Mouse (Mus musculus): ENCODE data around the gene Rab27a.
"Not testable (repeated sequence)": the region's sequence is repeated elsewhere in the genome, so short reads cannot be mapped to it uniquely, and the experiment has no call there.

The Rab27a gene

GRCm38 (mm10) chr9:73045711-73046110 lies 1.1 kb downstream of the Rab27a start:
- no peak for DNase-seq (ENCODE audit: low read depth, low spot score)

- no peak for DNase-seq (ENCODE audit: low read depth, low spot score)
These were observed 3.3 kb downstream of the Rab27a start for GRCm38 (mm10) chr9:73047906-73048305.

- no peak for DNase-seq (ENCODE audit: low read depth, low spot score)
These were observed 4.3 kb downstream of the Rab27a start for GRCm38 (mm10) chr9:73048927-73049326.

- no peak for DNase-seq (ENCODE audit: low read depth, low spot score)
These were observed 5.2 kb downstream of the Rab27a start for GRCm38 (mm10) chr9:73049833-73050232.

GRCm38 (mm10) chr9:73050606-73051005 lies 6.0 kb downstream of the Rab27a start:
- DNase-seq (ENCODE audit: low read depth, low spot score), result no peak

DNA sequence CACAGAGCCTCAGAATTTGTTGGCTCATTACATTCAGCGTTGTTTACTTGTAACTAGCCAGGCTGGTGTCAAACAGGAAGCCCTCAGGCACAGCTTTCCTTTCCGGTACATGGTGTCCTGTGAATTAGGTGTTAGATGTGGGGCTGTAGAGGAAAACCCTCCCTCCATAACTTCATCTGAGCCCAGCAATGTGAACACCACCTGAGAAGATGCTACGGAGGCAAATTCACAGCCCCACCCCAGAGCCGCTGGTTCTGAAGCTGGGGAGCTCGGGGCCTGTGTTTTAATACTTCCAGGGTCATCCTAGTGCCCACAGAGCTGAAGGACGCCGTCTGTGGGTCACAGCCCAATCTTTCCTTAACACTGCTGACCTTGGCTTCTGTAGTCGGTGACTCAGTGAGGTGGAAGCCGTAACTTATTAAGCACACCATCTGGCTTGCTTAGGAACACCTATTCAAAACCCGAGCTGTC lies 10.8 kb downstream of the Rab27a start:
- no peak for DNase-seq (ENCODE audit: low read depth, low spot score)

DNA sequence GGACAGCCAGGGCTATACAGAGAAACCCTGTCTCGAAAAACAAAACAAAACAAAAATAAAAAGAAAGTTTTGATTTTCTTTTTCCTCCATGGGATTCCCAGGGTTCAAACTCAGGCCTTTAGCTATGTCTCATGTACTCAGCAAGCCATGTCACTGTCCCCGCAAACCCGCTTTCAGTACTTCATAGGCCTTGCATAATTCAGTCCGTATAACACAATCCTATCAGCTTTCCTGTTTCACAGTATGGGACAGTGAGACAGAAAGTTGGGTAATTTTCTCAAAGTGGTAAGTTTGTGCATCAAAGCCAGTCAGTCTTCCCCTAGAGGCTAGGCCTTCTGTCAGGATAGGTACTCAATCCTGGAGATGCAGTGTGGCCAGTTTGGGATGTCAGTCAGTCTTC lies 14.6 kb downstream of the Rab27a start:
- no peak for DNase-seq (ENCODE audit: low read depth, low spot score)

- DNase-seq (ENCODE audit: low read depth, low spot score), result no peak
These were observed 19.1 kb downstream of the Rab27a start for GRCm38 (mm10) chr9:73063621-73064290.

DNA sequence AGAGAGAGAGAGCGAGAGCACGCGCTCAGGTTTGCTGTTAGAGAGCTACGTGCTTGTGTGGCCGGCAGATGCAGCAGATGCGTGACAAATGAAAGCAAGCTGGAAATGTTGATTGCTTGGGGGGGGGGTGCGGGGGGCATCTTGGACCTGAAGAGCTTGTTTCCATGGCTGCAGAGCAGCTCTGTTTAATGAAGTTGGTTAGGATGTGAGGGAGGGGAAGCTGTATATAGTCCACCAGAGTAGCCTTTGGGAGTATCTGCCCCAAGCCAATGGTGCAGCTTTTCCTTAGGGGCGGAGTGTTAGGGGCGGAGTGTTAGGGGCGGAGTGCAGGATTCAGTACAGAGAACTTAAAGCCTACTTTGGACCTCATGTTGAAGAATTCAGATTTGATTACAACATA lies 22.4 kb downstream of the Rab27a start:
- no peak for DNase-seq (ENCODE audit: low read depth, low spot score)

- DNase-seq (ENCODE audit: low read depth, low spot score), result peak; percentile 65
These were observed 23.6 kb downstream of the Rab27a start for GRCm38 (mm10) chr9:73068230-73068679.

GRCm38 (mm10) chr9:73068688-73069087 lies 24.0 kb downstream of the Rab27a start:
- DNase-seq (ENCODE audit: low read depth, low spot score), result no peak

DNA sequence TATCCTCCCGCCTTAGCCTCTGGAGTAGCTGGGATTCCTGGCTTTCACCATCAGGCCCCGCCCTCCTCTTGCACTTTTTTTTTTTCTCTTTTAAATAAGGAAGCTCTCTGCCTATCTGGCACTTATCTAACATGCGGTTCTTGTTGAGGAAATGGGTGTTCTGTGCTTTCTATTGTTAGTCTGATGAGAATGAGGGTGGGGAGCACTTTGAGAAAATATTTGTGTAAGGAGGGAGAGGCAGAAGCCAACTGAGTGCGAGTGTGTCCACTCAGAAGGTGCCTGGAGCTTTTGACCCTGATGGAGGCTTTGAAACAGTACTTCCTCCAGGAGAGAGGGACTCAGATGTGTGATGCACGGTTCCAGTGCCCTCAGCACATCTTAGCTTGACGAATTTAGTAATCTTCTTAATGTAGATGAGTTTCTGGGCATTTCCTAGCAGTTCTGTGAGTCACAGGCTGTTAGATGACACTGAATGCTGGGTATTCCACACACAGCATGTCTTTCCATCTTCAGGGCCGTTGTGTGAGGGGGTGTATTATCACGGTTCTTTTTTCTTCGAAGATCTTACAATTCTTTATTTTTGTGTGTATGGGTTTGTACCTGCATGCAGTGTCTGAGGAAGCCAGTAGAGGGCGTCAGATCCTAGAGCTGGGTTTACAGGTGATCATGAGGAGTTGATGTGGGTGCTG lies 26.5 kb downstream of the Rab27a start:
- no peak for DNase-seq (ENCODE audit: low read depth, low spot score)

DNA sequence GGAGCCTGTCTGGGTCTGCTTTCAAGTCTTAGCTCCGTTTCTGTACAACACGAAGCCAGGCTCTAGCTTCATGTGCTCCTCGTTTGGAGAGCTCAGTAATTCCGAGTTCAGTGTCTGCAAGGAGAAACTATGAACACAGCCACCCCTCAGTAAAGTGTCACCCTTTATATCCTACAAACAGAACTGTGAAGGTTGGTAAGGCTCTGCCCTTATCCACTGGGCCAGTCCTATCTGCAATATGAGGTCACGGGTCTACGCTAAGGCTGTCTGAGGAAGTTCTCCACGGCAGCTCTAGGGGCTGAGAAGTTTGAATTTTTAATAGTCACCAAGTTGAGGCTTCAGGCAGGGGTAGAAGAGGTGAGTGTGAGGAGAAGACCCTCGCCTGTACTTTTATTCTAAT lies 27.8 kb downstream of the Rab27a start:
- DNase-seq (ENCODE audit: low read depth, low spot score), result no peak

GRCm38 (mm10) chr9:73073169-73073568 lies 28.5 kb downstream of the Rab27a start:
- no peak for DNase-seq (ENCODE audit: low read depth, low spot score)

GRCm38 (mm10) chr9:73079349-73079748 lies 34.7 kb downstream of the Rab27a start:
- not testable (repeated sequence) for DNase-seq (ENCODE audit: low read depth, low spot score)

DNA sequence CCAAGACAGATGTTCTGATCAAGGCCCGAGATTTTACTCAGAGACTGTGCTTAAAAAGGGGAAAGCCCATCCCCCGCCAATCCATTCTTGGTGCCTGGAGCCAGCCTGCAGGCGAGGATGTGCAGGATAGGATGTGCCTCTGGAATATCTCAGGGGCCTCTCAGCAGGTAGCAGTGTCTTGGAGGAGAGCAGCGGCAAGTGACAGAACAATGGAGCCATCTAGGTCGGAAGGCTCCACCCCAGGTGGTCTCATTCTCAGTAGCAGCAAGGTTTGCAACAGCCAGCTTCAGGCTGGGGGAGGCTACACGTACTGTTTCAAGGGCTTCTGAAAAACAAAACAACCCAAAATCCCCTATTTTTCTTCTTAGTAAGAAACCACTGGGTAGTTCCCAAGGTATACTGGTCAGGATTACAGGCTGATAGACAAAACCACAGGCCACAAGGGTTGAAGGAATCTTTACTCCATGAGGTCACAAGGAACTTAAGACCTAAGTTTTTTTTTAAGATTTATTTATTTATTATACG lies 35.2 kb downstream of the Rab27a start:
- DNase-seq (ENCODE audit: low read depth, low spot score), result no peak

- DNase-seq (ENCODE audit: low read depth, low spot score), result no peak
These were observed 37.8 kb downstream of the Rab27a start for GRCm38 (mm10) chr9:73082291-73083000.

DNA sequence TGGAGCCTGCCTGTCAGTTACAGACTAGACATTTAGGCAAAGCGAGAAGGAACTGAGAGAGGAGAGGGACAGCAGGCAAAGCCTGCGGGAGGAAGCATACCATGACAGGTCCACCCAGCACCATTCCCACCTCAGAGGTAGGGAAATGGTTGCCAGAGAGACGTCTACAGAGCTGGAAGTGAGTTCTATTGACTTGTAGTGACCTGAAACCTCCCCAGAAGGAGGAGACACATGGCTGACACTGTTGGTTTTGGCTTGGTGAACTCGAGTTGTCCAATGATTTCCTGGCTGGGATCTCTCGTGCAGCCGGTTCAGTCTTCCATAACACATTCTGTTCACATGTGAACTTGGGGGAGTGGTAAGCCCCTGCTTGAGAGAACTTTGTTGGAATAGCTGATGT lies 39.3 kb downstream of the Rab27a start:
- no peak for DNase-seq (ENCODE audit: low read depth, low spot score)

GRCm38 (mm10) chr9:73085845-73086244 lies 41.2 kb downstream of the Rab27a start:
- no peak for DNase-seq (ENCODE audit: low read depth, low spot score)

DNA sequence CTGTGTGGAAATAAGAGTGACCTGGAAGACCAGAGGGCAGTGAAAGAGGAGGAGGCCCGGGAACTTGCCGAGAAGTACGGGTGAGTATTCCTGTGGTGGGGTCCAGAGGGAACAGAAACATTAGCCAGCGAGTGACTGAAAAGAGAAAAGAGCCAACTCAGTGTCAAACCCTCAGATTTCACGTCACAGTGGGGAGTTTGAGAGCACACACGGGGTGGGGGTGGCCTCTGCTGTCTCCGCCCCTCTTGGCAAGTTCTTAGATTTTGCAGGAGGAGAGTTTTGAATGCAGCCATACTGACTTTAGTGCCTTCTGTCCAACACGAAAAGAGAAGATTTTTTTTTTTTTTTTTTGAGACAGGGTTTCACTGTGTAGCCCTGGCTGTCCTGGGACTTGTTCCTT lies 42.5 kb downstream of the Rab27a start:
- DNase-seq (ENCODE audit: low read depth, low spot score), result no peak

DNA sequence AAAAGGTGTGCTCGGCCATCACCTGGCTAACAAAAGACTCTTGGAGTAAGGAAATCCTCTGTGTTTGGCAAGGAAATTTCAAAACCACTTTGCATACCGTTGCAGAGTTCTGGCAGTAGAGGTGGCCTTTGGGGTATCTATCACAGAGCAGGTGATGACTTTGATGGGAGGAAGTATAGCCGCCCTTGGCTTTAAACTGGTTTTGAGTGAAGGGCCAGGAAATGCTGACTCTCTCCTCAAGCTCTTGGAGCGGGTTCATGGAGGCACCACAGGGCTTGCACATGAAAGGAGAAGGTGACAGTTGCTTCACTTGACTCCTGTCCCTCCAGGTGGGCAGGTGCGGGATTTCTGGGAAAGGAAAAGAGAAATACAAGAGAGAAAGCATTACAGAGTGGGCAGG lies 42.9 kb downstream of the Rab27a start:
- no peak for DNase-seq (ENCODE audit: low read depth, low spot score)

- DNase-seq (ENCODE audit: low read depth, low spot score), result no peak
These were observed 44.7 kb downstream of the Rab27a start for GRCm38 (mm10) chr9:73089222-73089920.
